Mouse (Mus musculus) forebrain, embryonic 14.5 days (tissue): ENCODE measurements at regions not wholly inside any gene's neighbourhood (a gene's known extent, or its start where the extent isn't known, plus 50 kb on each side); places are given as distances from the start of the nearest gene placed in this dataset.

ENCODE experiments used
- ATAC-seq: fragments of 200-750 bp; cut with Nextera tagmentation; 2 replicates; pipeline ENCODE4 v1.8.0; 2017; ENCODE audit warnings: mild to moderate bottlenecking, moderate library complexity
- DNase-seq: peaks from one replicate; pipeline ENCODE4 v3.0.0-alpha.2; 2015; ENCODE audit warnings: low spot score
- H3K27ac ChIP-seq: fragments of 300-500 bp; sonication (generic); 2 replicates; pipeline ENCODE4 v1.5.1; 2014; ENCODE audit warnings: low read depth, mild to moderate bottlenecking, control low read depth, low read length, moderate library complexity
- H3K27me3 ChIP-seq: fragments of 300-500 bp; sonication (generic); replicated peaks from 2 replicates; pipeline ENCODE4 v1.6.1; 2014; ENCODE audit warnings: low read length, control low read depth, mixed read lengths; ENCODE audit not compliant: control insufficient read depth, insufficient read depth
- H3K36me3 ChIP-seq: fragments of 300-500 bp; sonication (generic); 2 replicates; pipeline ENCODE4 v1.6.1; 2014; ENCODE audit warnings: low read length, control low read depth; ENCODE audit not compliant: control insufficient read depth, insufficient read depth
- H3K4me1 ChIP-seq: fragments of 300-500 bp; sonication (generic); 2 replicates; pipeline ENCODE4 v1.6.1; 2014; ENCODE audit warnings: antibody characterized with exemption, low read length, control low read depth; ENCODE audit not compliant: control insufficient read depth, insufficient read depth
- H3K4me2 ChIP-seq: fragments of 300-500 bp; sonication (generic); 2 replicates; pipeline ENCODE4 v1.6.1; 2014; ENCODE audit warnings: mild to moderate bottlenecking, control low read depth, low read length
- H3K4me3 ChIP-seq: fragments of 300-500 bp; sonication (generic); 2 replicates; pipeline ENCODE4 v1.5.1; 2014; ENCODE audit warnings: low read depth, low read length, control low read depth
- H3K9ac ChIP-seq: fragments of 300-500 bp; sonication (generic); 2 replicates; pipeline ENCODE4 v1.6.1; 2014; ENCODE audit warnings: mild to moderate bottlenecking, low read length, control low read depth, moderate library complexity
- H3K9me3 ChIP-seq: fragments of 300-500 bp; sonication (generic); replicated peaks from 2 replicates; pipeline ENCODE4 v1.6.1; 2016; ENCODE audit warnings: low read length, control low read depth, mixed read lengths; ENCODE audit not compliant: control insufficient read depth
- WGBS: fragments of 180-500 bp; shearing (Covaris S2); extraction: QIAGEN DNeasy Blood & Tissue Kit; methylation state at CpG from one replicate; pipeline ENCODE4 v1.1.7; 2014; 5-methylcytosine and 5-hydroxymethylcytosine counted together

DNA sequence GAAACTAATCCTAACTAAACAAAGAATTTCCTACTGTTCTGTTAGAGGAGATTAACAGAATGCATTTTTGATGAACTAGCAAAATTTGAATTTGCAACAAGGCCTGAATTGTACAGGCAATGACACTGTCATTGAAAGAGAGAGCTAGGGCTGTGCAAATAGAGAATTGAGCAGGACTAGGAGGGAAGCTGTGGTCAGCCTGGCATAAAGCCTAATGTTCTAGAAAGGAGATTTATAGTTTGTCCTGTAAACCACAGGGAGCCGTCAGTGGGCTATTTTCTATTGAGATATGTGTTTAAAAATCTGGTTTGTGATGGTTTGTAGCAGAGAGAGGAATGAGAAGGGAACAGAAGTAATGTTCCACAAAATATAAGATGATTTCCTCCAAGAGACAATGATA is 317.9 kb downstream of the Aldoart1 start:
- H3K27me3 ChIP-seq, result no peaks in the 10 kb centered on the region
- 60% methylated on average over 1 of the region's 1 CpGs for WGBS

DNA sequence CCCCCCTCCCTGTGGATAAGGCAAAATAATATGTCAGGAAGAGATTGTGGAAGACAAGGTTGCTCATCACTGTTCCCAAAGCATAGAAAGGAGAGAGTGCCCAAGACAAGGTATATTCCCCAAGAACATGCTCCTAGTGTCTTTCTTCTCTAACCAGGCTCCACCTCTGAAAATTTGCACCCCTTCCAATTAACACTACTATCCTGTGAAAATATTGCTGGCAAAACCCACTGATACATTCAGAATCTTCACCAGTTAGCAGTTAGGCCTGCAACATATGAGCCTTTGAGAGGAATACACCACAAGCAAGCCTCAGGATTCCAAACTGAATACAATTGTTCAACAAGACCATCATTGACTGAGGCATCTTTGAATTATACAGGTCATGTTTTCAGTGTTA is 323.9 kb upstream of the Tle1 start:
- Histone ChIP-seq H3K4me1 (no peaks in the 10 kb centered on the region), H3K9ac (no peak overlapping the region), H3K36me3 (no peaks in the 10 kb centered on the region), H3K27ac (no peak overlapping the region; the same call in 1 of the 2 replicates), H3K4me2 (no peak overlapping the region), H3K9me3 (no peaks in the 10 kb centered on the region), H3K4me3 (no peak overlapping the region), H3K27me3 (no peaks in the 10 kb centered on the region)
- peak; percentile 61; the same call in 1 of the 2 replicates for ATAC-seq
- DNase-seq, result peak; percentile 62

More for the DNA sequence above, 317.9 kb downstream of the Aldoart1 start:
- DNase-seq, result peak; percentile 12
- Histone ChIP-seq H3K4me3 (no peak overlapping the region), H3K36me3 (no peaks in the 10 kb centered on the region), H3K9ac (no peak overlapping the region), H3K27ac (no peak overlapping the region), H3K4me1 (no peaks in the 10 kb centered on the region), H3K9me3 (no peaks in the 10 kb centered on the region), H3K4me2 (no peak overlapping the region)
- ATAC-seq, result no peak

DNA sequence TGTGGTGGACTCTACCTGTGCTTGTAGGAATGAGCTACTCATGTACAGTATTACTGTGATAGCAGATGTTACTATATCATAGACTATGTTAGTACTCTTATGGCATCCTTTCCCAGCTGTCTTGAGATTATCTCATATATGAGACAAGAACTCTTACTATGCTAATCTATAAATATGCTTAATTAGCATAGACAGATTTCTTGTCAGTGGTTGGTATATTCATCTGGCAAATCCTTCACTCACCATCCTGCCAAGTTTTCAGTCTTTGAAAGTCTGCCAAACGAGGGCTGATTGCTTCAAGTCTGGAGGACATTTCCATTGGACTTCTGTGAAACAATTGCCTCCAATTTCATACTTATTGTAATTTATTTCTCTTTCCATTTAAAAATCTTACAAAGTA is 323.4 kb upstream of the Tle1 start:
- Histone ChIP-seq H3K4me2 (no peak overlapping the region), H3K9me3 (no peaks in the 10 kb centered on the region), H3K27ac (no peak overlapping the region), H3K4me1 (no peaks in the 10 kb centered on the region), H3K9ac (no peak overlapping the region), H3K4me3 (no peak overlapping the region), H3K27me3 (no peaks in the 10 kb centered on the region), H3K36me3 (no peaks in the 10 kb centered on the region)
- ATAC-seq (peak; percentile 94), DNase-seq (peak; percentile 90)
- whole genome bisulfite sequencing, result 24% methylated on average over 1 of the region's 1 CpGs

DNA sequence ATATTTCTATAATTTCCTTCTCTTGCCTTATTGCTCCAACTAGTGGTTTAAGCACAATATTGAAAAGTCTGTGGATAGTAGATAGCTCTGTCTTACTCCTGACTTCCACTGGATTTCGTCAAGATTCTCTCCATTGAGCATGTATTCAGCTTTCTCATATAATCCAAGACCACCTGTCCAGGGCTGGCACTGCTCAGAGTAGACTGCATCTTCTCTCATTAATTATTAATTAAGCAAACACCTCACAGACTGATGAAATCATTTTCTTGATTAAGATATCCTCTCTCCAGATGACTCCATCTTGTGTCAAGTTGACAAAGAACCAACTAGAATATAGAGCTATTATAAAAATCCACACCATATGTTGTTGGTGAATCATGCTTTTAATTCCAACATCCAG is 310.5 kb upstream of the Tle1 start:
- H3K4me1 ChIP-seq, result no peaks in the 10 kb centered on the region
- DNase-seq (peak; percentile 67), ATAC-seq (peak; percentile 61; the same call in 1 of the 2 replicates)
- no peak overlapping the region for H3K9ac ChIP-seq
- WGBS, result 54% methylated on average over 1 of the region's 1 CpGs
- H3K4me3 ChIP-seq, result no peak overlapping the region
- H3K36me3 ChIP-seq, result no peaks in the 10 kb centered on the region
- no peaks in the 10 kb centered on the region for H3K27me3 ChIP-seq
- H3K9me3 ChIP-seq, result no peaks in the 10 kb centered on the region
- no peak overlapping the region for H3K4me2 ChIP-seq
- no peak overlapping the region for H3K27ac ChIP-seq

DNA sequence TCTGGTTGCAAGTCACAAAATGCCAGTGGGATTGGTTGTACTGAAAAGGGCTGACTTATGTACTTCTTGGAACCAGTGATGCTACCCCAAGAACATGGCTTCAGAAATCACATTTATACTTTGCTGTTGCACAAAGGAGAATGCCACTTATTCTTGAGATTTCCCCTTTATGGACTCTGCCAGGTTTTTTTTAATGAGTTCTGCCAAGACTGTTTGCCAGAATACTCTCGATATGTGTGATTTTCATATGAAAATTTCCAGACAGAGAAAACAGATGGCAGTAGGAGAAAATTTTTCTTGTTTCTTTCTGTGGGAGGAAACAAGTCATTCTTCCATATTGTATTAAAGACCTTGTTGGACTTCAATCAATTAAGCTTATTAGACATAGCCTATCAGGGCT is 281.0 kb upstream of the Tle1 start:
- Histone ChIP-seq H3K27ac (peak overlapping the region; percentile 9; the same call in 1 of the 2 replicates), H3K4me3 (no peak overlapping the region), H3K4me1 (no peaks in the 10 kb centered on the region), H3K4me2 (no peak overlapping the region), H3K27me3 (no peaks in the 10 kb centered on the region), H3K36me3 (no peaks in the 10 kb centered on the region), H3K9ac (no peak overlapping the region), H3K9me3 (no peaks in the 10 kb centered on the region)
- ATAC-seq (0 out of 2 replicates have a peak, but pooled peaks have one; percentile 48), DNase-seq (peak; percentile 78)
- WGBS, result 72% methylated on average over 1 of the region's 1 CpGs

DNA sequence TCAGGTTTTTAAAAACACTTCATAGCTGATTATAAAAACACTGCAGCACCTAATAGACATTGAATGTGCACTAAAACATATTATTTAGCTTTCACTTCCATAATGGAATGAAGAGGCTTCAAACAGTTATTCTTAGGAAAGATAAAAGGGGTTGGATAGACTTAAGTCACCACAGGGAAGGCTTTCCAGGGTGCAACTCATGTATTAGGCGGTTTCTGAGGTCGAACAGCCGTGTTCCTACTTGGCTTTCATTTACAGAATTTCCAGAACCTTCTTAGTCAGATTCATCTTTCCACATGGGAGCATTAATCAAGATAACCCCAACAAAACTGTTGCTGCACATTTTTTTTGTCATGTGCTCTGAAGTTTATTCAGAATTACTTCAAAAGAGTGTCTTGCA is 279.8 kb upstream of the Tle1 start:
- 84% methylated on average over 3 of the region's 3 CpGs for whole genome bisulfite sequencing
- no peaks in the 10 kb centered on the region for H3K27me3 ChIP-seq
- H3K36me3 ChIP-seq, result no peaks in the 10 kb centered on the region
- H3K4me1 ChIP-seq, result no peaks in the 10 kb centered on the region
- no peak overlapping the region for H3K4me3 ChIP-seq
- H3K9ac ChIP-seq, result no peak overlapping the region
- no peak for DNase-seq
- H3K9me3 ChIP-seq, result no peaks in the 10 kb centered on the region
- ATAC-seq, result no peak
- H3K27ac ChIP-seq, result no peak overlapping the region
- H3K4me2 ChIP-seq, result no peak overlapping the region

DNA sequence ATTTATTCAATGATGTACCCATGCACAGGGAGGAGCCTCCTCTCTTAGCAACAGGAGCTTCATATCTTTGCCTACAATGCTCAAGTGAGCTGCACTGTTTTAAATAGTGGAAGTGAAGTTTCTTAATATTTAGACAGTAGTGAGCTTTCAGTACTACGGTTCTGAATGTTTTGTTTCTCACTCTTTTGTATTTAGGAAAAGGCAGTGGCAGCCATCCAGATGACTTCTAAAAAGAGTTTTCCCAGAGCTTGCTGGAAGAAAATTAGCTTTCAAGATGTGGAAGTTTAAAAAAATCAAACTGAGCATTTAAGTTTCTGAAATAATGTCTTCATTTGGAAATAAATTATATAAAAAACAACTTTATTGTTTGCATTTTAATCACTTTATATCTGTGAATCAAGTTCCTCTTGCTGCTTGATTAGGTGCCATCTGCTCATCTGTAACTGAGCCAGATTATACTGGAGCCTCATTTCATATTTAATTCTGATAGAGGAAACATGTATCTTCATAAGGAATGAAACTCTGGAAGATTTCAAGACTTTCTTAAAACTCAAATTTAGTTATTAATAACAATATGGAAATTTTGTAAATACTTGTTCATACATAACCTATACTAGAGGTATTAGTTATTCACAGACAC is 268.6 kb upstream of the Tle1 start:
- Histone ChIP-seq H3K4me3 (no peak overlapping the region), H3K4me2 (no peak overlapping the region), H3K9me3 (no peaks in the 10 kb centered on the region), H3K27me3 (no peaks in the 10 kb centered on the region), H3K27ac (no peak overlapping the region), H3K36me3 (no peaks in the 10 kb centered on the region), H3K9ac (no peak overlapping the region), H3K4me1 (no peaks in the 10 kb centered on the region)
- 20% methylated on average over 1 of the region's 1 CpGs for WGBS
- DNase-seq (peak; percentile 69), ATAC-seq (peak; percentile 37; the same call in 1 of the 2 replicates)

DNA sequence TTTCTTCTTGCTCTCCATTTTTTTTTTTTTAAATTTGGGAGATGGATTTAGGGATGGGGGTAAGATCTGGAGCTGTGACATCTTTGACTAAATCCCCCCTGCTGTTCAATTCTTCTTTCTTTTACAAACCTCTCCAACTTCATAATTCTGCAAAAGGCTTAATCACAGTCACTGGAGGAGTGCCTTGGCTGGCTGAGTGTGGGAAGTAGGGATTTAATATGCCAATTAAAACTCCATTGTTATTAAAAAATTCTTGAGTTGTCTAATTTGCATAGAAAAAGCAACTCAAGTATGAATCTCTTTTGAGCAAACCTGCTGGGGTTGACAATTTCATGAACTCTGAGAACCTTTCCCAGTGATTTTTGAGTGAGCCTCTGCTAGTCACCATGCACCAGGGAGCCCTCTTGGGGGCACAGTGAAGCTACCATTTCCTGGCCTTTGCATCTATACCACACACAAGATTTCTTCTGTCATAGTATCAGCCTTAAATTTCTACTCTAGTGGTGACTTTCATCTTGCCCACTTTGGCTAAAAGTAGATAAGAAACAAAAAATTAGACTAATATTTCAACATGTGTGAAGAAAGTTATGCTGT is 243.6 kb upstream of the Tle1 start:
- no peak overlapping the region for H3K4me3 ChIP-seq
- no peak overlapping the region for H3K4me2 ChIP-seq
- no peaks in the 10 kb centered on the region for H3K4me1 ChIP-seq
- no peaks in the 10 kb centered on the region for H3K27me3 ChIP-seq
- H3K9ac ChIP-seq, result no peak overlapping the region
- no peaks in the 10 kb centered on the region for H3K9me3 ChIP-seq
- DNase-seq (peak; percentile 33), ATAC-seq (peak; percentile 58; the same call in 1 of the 2 replicates)
- no peaks in the 10 kb centered on the region for H3K36me3 ChIP-seq
- no peak overlapping the region for H3K27ac ChIP-seq

DNA sequence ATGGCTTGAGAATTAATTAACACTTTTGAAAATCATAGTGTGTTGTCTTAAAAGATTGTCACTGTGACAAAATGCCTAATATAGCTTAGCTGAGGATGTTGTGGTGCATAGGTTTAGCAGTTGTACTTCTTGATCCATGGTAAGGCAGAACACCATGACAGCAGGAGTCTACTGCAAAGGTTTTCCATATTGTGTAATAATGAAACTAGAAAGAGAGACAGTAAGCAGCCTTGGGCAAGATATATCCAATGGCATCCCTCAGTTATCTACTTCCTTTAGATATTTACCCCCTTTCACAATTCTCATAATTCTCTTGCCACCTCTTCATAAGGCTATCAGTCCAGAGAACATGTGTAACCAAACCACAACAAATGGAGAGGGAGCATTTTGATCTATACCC is 236.6 kb upstream of the Tle1 start:
- no peak for DNase-seq
- Histone ChIP-seq H3K4me2 (no peak overlapping the region), H3K36me3 (no peaks in the 10 kb centered on the region), H3K9me3 (no peaks in the 10 kb centered on the region), H3K27me3 (no peaks in the 10 kb centered on the region), H3K9ac (no peak overlapping the region), H3K4me3 (no peak overlapping the region), H3K27ac (no peak overlapping the region), H3K4me1 (no peaks in the 10 kb centered on the region)
- no peak for ATAC-seq
